ENCODE assay signal across 18 mouse cellular contexts in genomic region chr1:181844874-181845547, GRCm38 (mm10). TPM values are rescaled to one million over a fixed set of nuclear protein-coding genes. Genes with fewer than 3 reads are reported as not detected.
DNase-seq lines count a peak whose midpoint lies in the region; ATAC-seq and TF ChIP-seq lines count a peak whose summit lies in the region.
"Had no signal": no experiment of that assay in that cellular context is flagged by ENCODE, and none has a peak within 500 bp of the region (broad histone marks: within the 10 kb centered on the region; RNA-seq: fewer than 3 reads in every experiment).

No protein-coding gene starts in this region.

- peak overlapping the region; percentile 57 for H3K27ac ChIP-seq in ES-Bruce4 (ENCODE audit: insufficient read depth, low read length)
- H3K27ac ChIP-seq in hindbrain, embryonic 14.5 days, result no peak overlapping the region
- H3K27ac ChIP-seq: embryonic facial prominence, embryonic 12.5 days; forebrain, embryonic 15.5 days; heart, embryonic 13.5 days; hindbrain, postnatal 0 days had no signal

- ATAC-seq in hindbrain, embryonic 14.5 days (ENCODE audit: low FRiP score), result no peak
- ATAC-seq: CD4-positive, CD25-positive, alpha-beta regulatory T cell, adult 4 months; forebrain, embryonic 15.5 days; hindbrain, postnatal 0 days had no signal

- no peaks in the 10 kb centered on the region for H3K4me1 ChIP-seq in ES-Bruce4 (ENCODE audit: control insufficient read depth, insufficient read depth, low read length)
- H3K4me1 ChIP-seq in hindbrain, embryonic 14.5 days (replicated peaks; ENCODE audit: control insufficient read depth, insufficient read depth, low read length), result peaks cover 19% of the 10 kb centered on the region

- no peak for TF ChIP-seq POLR2A in ES-Bruce4 (IDR thresholded peaks at IDR 0.05; ENCODE audit: insufficient read depth, low read length)

- H3K36me3 ChIP-seq in ES-Bruce4 (ENCODE audit: control insufficient read depth, insufficient read depth, low read length, poor library complexity, severe bottlenecking), result no peaks in the 10 kb centered on the region
- no peaks in the 10 kb centered on the region for H3K36me3 ChIP-seq in hindbrain, embryonic 14.5 days (replicated peaks; ENCODE audit: control insufficient read depth, insufficient read depth)
- H3K36me3 ChIP-seq: embryonic facial prominence, embryonic 12.5 days; forebrain, embryonic 15.5 days; heart, embryonic 13.5 days had no signal

- no peak overlapping the region for H3K4me2 ChIP-seq in hindbrain, embryonic 14.5 days (replicated peaks)
- H3K4me2 ChIP-seq: embryonic facial prominence, embryonic 12.5 days; forebrain, embryonic 15.5 days; heart, embryonic 13.5 days had no signal

- H3K27me3 ChIP-seq in ES-Bruce4 (ENCODE audit: control insufficient read depth, insufficient read depth, low read length, poor library complexity, severe bottlenecking), result no peaks in the 10 kb centered on the region
- no peaks in the 10 kb centered on the region for H3K27me3 ChIP-seq in hindbrain, embryonic 14.5 days (ENCODE audit: control insufficient read depth, insufficient read depth, low read length)
- H3K27me3 ChIP-seq: embryonic facial prominence, embryonic 12.5 days; forebrain, embryonic 15.5 days; heart, embryonic 13.5 days had no signal

- peak overlapping the region; percentile 54 for H3K4me3 ChIP-seq in ES-Bruce4 (ENCODE audit: low read depth, low read length)
- H3K4me3 ChIP-seq in hindbrain, embryonic 14.5 days (replicated peaks; ENCODE audit: low read length), result no peak overlapping the region
- H3K4me3 ChIP-seq: embryonic facial prominence, embryonic 12.5 days; forebrain, embryonic 15.5 days; heart, embryonic 13.5 days had no signal

- peak overlapping the region; percentile 77 for H3K9ac ChIP-seq in ES-Bruce4 (ENCODE audit: low read depth, poor library complexity, severe bottlenecking)
- H3K9ac ChIP-seq in hindbrain, embryonic 14.5 days, result no peak overlapping the region
- H3K9ac ChIP-seq: embryonic facial prominence, embryonic 12.5 days; forebrain, embryonic 15.5 days; heart, embryonic 13.5 days had no signal

- no peaks in the 10 kb centered on the region for H3K9me3 ChIP-seq in ES-Bruce4 (replicated peaks; ENCODE audit: control insufficient read depth, insufficient read depth, low read length, poor library complexity, severe bottlenecking)
- H3K9me3 ChIP-seq in hindbrain, embryonic 14.5 days (ENCODE audit: control insufficient read depth, low read length), result no peaks in the 10 kb centered on the region
- H3K9me3 ChIP-seq: embryonic facial prominence, embryonic 12.5 days; forebrain, embryonic 15.5 days; heart, embryonic 13.5 days had no signal

- TF ChIP-seq EP300 in ES-Bruce4 (IDR thresholded peaks at IDR 0.05; ENCODE audit: insufficient read depth, low read depth, low read length), result no peak

- no peak for TF ChIP-seq CTCF in ES-Bruce4 (IDR thresholded peaks at IDR 0.05; ENCODE audit: low read depth, low read length)

- 70% methylated on average over 15 of the region's 15 CpGs for WGBS in hindbrain, embryonic 14.5 days

- DNase-seq in testis, postnatal 14 days (ENCODE audit: low spot score), result peak; percentile 38
- no peak for DNase-seq in testis, postnatal 10 days (ENCODE audit: low spot score)
- DNase-seq in WW6 (ENCODE audit: low read depth, low spot score), result peak; percentile 87
- DNase-seq in adrenal gland, adult 18-20 months (ENCODE audit: low spot score in 2 of 2), result no peak
- DNase-seq in kidney, postnatal 14 days, result no peak
- no peak for DNase-seq in hindbrain, embryonic 14.5 days (ENCODE audit: low spot score)
- DNase-seq: adrenal gland, postnatal 10 days; cerebellum, adult 11-12 months; cerebellum, adult 9-10 months; cerebellum, postnatal 25 days; gastrocnemius, postnatal 36 days; heart, postnatal 36 days had no signal

RNA-seq across cellular contexts. Expression of gene Lbr, which starts 2.2 kb away (rescaled TPM):
- 335 and 343 TPM in 2 replicates for polyA plus RNA-seq in ES-Bruce4 (2011; ENCODE audit: insufficient read depth, insufficient read length, low read depth, missing spikeins)
- 10 to 100 TPM; 15.6 to 17.9 TPM for total RNA-seq in adrenal gland, adult 18-20 months (2021)
- 30.5 and 37.5 TPM in 2 replicates for polyA plus RNA-seq in hindbrain, embryonic 14.5 days (2014; fragmentation: Nextera tagmentation; extraction: Ambion mirVana)

Comparison
In these comparisons a context has a peak if more than half of its experiments do, and no peak if none do; other contexts are left out.
1. DNase-seq: peak in testis, postnatal 14 days (single experiment) and WW6 (single experiment); none in testis, postnatal 10 days (single experiment), adrenal gland, adult 18-20 months (0 of 2), kidney, postnatal 14 days (single experiment) and hindbrain, embryonic 14.5 days (single experiment).